Mouse (Mus musculus) MN1 (cell line): ENCODE results near the gene Spata18.

Source experiments
- DNase-seq: peaks from one replicate; pipeline ENCODE4 v3.0.0-alpha.2; 2016; ENCODE audit warnings: low spot score

Gene Spata18

DNA sequence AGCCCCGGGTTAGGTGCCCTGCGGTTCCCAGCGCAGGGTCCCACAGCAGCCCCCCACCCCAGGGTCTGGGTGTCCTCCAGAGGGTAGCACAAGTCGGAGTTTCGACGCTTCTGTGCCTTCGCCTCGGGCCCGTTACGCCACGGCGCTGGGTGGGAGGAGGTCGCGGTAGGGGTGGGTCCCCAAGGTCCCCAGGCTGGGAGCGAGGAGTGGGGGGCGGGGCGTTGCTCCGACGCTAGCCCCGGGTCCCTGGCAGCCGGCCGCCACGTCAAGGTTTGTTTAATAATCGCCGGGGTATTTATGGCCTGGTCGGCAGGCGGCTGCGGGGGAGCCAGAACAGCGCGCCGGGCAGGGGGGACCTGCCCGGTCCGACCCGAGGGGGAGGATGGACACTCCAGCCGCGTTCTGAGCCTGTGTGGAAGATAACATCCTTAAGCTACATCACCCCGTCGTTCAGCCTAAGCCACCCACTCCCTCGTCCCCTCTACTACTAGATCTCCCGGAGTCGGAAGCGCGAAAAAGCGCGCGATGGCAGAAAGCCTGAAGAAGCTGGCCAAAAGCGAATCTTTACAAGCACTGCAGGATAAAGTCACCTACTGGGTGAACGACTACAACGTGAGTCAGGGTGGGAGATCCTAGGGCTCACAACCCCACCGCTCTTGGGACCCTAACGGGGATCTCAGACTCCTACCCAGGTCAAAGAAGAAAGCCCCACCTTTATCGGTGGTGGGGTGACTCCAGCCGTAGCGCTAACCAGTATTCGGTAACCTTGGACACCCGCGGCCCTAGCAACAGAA, at the start of gene Spata18:
Spata18 (plus strand) TSS at position 319 of the 794 bp plus-strand sequence.
- no peak for DNase-seq

DNA sequence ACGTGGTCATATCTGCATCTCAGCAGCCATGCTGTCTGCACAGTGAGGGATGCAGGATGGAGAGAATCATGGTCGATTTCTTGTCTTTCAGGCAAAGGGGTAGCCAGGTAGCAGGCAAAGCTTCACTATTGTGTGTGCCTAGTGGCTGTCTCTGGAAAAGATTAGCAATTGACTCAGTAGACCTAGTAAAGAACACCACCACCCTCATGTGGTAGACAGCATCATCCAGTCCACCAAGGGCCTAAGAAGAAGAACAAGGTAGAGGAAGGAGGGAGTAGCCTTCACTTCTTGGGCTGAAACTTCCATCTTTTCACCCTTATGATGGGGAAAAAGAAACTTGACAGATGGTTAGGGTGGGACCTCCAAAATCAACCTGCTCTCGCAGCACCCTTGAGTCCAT, 48.3 kb upstream of the Spata18 start:
- no peak for DNase-seq

DNA sequence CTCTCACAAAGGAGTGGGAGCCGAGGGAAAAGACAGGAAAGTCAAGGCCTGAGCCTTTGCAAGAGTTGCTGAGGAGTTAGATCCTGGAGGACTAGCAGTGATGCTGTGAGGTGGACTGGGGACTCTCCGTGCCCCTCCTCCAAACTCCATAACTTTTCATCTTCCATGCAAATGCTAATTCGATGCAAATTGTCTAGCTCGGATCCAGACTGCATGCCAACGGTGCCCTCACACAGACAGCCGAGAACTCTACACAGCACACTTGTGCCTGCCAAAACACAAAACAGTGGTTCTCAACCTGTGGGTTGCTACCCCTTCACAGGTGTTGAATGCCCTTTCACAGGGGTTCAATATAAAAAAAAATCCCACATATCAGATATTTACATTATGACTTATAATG, 46.6 kb upstream of the Spata18 start:
- DNase-seq = no peak

DNA sequence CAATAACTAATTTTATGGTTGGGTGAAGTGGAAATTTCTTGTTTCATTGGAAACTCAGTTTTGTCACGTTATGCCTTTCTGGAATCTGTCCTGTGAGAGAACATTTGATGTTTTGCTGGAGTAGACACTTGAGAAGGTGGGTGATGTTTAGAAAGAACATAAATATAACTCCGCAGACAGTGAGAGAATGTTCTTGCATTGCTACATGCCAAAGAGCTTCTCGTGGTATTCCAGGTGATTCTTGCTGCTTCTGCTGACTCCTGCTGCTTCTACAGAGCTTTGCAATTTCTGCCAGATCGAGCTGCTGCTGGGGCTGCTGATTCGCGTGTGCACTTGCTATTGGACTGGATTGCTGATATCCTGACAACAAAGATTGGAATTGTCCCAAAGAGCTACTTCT, 46.2 kb upstream of the Spata18 start:
- DNase-seq = no peak

DNA sequence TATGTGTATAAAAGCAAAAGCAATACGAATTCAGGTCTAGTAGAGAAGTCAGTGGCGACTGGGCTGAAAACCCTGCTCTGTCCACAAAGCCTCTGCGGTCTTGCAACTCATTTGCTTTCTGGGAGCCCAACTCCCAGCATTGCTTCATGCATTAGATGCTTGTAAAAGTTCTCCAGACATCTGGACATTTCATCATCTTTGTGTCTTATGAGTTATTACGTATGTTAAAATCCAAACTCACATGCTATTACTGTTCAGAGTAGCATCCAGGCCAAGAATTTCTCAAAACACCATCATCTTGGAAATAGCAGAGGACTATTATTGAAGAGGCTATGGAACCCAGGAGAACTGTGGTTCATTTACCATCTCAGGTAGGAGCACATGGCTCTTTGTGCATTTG, 40.1 kb upstream of the Spata18 start:
- DNase-seq = no peak

DNA sequence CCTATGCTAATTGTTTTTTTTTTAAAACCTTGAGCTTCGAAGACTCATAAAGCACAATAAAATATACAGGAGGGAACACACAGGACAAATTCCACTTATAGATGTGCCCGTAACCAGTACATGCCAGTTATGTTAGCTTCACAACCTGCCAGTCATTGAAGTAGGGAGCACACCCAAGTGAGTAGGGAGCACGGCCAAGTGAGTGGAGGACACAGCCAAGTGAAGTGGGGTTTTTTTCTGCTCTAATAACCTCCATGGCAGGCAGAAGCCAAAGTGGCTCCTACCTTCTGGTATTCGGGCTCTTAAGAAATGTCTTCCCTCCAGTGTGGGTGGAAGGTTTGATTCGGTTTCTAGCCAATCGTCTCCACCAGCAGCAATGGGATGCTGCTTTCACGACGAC, 37.9 kb upstream of the Spata18 start:
- no peak for DNase-seq

DNA sequence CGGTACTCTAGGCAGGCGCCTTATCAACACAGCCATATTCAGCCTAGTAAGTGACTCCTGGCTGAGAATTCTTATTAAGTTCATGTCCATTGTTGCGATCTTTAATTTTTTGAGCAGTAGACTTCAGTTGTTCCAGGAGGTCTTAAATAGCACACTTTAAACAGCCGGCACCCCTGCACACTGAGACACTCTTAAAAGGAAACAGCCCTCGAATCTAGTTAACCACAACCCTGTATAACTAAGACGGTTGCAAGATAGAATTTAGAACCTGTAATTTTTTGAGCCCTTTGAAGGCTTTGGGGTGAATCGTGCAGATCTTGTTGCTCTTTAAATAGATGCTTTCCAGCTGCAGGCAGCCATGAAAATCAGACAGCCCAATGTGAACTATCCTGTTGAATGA, 36.0 kb upstream of the Spata18 start:
- no peak for DNase-seq

DNA sequence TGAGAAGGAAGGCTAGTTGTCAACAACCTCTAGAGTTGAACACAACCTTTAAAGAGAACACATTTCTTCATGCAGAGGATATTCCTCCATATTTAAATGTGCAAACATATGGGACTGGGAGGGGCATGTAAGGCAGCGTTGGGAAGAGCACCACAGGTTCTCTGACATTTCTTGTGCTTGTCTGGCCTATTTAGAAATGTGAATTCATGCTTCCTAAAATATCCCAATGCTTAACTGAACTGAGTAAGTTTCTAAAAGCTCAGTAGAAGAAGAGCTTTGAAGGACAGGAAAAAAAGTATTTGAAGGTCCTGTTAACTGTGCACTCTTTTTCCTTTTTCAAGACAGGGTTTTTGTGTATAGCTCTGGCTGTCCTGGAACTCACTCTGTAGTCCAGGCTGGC, 32.2 kb upstream of the Spata18 start:
- DNase-seq = no peak

DNA sequence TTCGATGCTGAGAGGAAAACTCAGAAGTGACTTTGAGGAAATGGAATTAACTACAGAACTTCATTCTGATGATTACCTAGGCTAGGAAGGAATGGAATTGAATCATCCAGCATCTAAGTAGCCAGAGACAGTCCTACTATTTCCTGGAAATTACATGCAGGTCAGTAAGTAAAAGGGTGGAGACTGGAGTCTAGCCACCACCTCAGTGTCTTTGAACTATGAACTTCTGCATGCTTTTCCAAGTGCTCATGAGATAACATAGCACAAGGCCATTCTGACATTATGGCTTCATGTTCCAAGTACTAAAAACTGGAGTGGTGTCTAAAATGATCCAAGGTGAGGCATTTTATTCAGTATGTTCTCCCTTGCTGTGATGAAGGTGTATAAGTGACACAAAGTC, 25.7 kb upstream of the Spata18 start:
- no peak for DNase-seq

DNA sequence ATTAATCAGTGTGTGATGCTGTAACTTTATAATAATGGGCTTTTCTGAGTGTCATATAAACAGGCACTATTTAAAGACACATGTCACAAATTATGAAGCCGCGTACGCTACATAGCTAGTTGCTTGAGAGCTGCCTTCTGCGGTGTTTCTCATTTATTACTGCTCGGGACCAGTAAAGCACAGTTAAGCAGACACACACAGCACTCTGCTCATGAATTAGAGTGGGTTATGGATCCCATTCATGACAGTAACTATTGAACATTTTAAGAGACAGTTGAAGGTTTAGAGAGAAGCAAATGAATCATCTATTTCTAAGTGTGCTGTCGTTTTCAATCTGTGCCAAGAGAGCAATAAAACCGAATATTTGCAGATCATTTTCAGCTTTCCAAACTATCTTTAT, 24.3 kb upstream of the Spata18 start:
- no peak for DNase-seq

DNA sequence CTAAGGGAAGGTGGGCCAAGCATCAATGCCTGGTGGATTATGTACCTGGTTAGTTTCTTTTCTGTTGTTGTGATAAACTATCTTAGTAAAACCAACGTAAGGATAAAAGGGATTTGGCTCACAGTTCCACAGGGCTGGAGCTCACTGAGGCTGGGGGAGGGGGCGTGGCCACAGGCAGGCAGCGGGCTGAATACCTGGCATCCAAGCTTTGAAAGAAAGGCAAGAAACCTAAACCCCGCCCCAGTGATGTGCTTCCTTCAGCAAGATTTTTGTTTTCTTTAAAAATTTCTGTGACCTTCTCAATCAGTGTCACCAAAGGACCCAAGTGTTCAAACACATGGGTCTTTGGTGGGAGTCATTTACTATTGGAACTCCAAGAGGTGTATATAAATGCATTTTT, 23.6 kb upstream of the Spata18 start:
- DNase-seq = no peak

DNA sequence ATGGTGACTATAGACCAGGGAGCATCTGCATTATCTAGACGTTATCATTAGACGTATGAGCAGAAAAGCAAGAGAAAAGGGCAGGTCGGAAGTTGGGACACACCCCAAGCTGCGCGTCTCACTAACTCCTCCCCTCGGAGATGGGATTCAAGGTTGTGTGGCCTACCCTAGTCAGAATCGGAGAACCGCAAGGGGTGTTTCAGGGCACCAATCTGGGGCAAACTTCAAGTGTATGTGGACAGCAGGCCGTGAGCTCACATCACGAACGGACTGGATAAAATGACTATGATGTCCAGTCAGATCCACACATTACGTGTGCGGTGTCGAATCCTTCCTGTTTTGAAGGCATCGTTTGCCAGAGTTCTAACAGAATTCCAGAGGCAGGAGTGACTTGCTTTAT, 23.2 kb upstream of the Spata18 start:
- no peak for DNase-seq

DNA sequence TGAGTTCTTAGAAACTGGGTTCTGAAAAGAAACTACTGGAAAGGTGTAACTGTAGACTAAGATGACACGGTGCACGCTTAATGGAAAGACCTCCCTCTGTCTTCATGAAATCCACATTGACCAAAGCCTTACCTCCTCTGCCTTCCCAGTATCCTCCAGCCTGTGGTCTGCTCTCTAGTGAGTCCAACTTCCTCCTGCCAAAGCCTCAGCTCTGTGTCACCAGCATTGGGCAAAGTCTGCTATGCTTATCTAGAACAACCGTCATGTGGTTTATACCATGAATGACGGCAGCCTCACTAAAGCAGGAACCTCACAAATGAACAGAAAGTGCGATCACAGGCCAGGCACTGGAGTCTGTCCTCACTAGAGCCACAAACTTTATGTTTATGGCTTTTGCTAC, 21.0 kb upstream of the Spata18 start:
- no peak for DNase-seq

DNA sequence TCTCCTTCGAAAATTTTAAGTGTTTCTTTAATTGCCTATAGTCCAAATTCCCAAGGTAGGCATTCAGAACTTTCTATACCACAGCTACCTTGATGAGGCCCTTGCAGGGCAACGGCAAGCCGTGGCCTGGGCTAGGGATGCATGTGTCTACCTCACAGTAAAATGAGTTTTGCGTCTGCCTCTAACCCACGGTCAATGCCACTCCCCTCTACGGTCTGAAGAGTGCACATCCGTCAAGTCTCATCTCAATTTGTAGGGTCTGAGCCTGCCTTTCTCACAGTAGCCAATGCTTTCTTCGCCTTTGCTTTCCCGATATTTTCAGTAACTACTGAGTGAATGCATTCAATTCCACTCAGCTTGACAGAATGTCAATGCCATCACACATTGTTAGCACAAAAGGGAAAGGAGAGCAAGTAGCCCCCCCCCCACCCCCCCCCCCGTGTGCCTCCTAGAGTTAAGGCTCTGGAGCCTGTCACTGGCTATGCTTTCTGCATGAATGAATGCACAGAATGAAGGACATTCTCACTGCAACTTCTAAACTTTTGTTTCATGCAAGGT, 20.1 kb upstream of the Spata18 start:
- no peak for DNase-seq

DNA sequence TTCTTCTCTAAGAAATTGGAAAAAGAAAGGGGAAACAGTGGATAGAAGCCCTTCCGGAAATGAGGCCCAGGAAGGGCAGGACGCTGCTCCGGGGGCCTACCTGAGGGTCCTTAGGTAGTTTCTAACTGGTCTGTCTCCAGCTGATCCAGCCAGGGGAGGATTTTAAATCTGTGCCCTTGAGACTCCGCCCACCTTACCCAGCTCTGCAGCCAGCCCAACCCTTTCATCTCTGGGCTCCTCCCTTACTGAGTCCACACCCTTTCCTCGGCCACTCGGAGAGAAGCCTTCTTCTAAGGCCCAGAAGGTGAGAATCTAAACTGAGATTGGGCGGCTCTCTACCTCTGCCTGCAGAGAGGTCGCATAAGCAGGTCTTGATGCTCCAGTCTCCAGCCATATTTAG, 18.9 kb upstream of the Spata18 start, which contains the start of gene Lrrc66:
Lrrc66 (minus strand) TSS at position 236 of the 400 bp plus-strand sequence.
- no peak for DNase-seq

DNA sequence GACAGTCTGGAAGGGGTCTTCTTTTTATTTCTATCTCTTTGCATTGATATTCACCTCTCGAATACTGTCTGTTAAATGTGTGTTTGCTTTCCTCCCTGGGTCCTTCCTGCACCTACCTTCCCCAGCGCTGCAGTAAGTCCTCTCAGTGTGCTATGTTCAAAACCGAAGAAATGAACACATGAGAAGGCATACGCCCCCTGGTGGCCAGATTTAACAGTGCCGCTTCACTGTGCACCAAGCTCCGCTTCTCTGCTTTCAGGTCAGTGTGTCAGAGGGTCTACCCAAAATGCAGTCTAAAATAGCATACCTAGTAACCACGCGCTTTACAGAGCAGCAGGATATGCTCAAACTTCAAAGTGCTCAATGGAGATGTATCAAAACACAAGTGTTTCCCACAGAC, 18.0 kb upstream of the Spata18 start:
- DNase-seq = no peak

DNA sequence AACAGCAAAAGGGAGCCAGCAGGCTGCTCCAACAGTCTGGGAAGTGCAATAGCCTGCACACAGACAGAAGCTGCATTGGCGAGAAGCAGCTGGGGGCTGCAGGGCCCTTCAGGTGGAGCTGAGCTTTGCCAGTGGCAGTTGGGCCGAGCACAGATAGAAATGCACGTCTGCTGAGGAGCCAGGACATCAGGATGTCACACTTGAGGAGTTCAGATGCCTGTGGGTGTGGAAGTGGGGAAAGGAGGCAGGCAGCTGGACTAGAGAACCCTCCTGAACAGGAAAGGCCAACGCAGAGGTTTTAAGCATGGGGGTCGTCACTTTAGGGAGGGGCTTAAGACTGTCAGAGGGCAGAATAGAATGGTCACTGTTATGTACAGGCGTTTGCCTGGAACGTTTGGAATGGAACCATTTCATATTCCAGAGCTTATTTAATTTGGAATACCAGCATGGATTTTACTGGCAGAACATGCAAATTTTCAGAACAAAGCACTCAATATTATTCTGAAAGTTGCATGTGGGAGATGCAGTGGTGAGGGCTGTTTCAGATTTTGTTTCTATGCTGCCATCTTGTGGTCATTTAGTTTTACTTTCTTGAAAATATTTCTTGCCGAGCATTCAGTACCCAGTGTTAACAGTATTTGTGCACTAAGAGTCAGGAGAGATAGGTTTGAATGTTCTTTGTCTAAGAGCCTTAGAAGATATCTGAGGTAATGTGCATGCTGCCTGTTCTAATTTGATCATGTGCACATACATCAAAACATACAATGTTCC, 13.7 kb upstream of the Spata18 start:
- DNase-seq = peak; percentile 64

DNA sequence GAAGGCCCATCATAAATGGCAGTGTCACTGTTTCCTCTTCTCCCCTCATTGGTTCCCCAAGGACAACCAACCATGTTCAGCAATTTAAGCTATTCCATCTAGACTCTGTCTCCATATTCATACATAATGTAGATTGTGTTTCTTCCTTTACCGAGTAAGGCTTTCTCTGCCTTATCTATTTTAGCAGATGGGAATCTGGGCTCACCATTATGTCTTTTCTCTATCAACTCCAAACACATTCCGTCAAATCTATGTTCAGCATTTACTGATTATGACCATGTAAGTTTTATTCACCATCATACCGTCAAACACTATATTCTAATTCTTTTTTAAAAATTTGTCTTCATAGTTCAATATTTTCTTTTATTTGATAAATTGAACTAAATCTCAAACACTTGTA, 10.1 kb upstream of the Spata18 start:
- DNase-seq = no peak

DNA sequence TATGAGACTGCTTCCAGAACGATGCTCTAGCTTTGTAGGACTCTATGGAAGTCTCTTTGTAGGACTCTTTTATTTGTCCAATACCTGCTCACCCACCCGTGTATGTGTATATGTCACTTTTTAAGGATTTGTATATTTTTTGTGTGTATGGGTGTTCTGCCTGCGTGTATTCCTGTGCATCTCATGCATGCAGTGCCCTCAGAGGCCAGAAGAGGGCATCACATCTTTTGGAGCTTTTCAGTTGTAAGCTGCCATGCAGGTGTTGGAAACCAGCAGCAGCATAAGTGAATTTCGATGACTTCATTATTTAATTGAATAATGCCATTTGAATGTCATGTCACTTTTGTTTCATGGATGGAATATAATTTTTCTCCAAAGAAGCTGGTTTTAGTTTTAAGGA, 9.1 kb upstream of the Spata18 start:
- no peak for DNase-seq

DNA sequence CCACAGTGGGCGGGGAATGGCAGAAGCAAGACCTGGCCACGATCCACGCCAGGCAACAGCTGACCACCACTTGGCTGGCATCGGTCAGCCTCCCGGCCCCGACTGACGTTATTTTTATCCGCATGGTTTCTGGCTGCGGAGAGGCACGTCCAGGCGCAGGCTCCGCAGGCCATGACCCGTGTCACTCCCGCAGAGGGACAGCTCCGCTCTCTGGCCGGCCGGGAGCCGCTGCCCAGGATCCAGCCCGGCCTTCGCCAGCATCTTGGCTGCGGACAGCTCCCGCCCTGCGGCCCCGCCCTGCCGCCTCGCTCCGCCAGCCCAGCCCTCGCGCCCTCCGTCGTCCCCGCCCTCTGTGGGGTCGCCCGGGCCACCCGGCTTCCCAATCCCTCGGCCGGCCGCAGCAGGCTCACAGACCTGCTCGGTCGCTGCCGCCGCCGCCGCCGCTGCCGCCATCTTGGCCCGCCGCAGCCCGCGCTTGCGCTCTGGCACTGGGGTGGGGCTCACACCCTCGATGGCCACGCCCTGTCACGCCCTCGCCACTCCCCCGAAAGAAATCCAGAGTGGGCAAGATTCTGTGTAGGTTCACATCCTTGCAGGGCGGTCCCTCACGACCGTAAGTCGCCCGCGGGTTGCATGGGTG, 3.8 kb upstream of the Spata18 start, which contains the start of gene Sgcb:
Sgcb (minus strand) TSS at position 530 of the 640 bp plus-strand sequence.
- peak; percentile 79 for DNase-seq

DNA sequence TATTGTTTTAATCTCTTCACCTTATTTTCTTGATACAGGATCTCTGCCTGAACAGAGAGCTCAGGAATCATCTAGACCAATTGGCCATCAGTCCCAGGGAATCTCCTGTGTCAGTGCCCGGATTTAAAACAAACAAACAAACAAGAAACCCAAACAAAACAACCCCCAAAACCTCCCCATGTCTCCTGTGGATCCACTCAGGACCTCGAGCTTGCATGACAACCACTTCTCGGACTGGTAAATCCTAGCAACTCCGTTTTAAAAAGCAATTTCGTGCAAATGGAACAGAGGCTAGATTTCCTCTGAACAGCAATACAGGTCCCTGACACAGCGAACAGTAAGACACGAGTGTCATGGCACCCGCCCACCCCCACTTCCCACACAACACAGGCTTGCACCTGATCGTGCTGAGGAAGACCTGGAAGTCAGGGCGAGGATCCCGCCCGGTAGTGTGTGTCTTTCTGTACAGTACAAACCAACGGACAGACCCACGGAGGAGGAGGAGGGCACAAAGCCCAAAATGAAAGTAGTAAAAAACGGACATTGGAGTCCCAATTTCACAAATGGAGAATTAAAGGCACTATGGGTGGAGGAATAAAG, 714 bp upstream of the Spata18 start:
- no peak for DNase-seq

DNA sequence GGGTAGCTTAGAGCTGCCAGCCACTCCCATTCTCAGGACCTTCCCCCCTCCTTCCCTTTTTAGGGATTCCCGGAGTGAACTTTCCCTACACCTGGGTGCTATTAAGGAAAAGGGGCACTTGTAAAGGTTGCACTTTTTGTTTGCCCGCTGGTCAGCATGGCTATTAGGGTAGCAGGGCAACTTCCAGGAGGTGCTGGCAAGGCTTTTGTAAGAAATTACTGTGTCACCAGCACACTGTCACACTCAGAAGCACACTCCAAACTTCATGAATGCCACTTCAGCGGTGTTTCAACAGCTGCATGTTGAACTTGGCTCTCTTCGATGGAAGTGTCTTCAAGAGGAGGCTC, 649 bp downstream of the Spata18 start:
- DNase-seq = no peak
